Mouse (Mus musculus): Measurements from ENCODE around the gene Creb5. TPM values are rescaled to one million over a fixed set of nuclear protein-coding genes. Genes with fewer than 3 reads are reported as not detected.

Creb5 gene
- polyA plus RNA-seq, 2 experiments: 20.0 to 46.1 TPM

DNA sequence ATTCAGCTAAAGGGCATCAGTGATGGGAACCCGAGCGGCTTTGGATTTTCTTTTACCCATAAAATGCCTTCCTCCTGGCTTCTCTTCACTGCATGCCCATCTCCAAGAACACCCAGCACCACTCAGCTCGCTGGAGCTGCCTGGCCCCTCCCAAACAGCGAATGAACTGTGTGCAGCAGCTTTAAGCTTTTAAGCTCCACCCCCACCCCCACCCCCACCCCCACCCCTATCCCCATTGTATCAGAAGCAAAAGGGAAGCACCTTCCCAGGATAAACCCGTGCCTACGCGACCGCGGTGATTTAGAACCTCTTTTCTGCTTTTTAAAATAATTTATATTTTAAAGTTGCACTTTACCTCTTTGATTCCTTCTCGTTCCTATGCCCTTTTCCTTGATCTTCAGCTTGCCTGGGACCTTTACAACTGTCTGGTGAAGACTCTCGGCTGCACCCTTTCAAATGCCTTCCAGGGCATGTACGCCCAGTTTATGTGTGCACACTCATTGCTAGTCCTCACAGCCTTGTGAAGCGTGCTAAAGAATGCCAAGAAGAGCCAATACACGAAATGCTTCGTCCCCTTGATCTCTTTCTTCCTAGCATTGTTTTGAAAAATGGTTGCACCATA, 411.2 kb downstream of the Creb5 start:
- H3K9ac ChIP-seq (ENCODE audit: low read depth, low read length, severe bottlenecking): no peak overlapping the region
- H3K27ac ChIP-seq (replicated peaks; ENCODE audit: low read depth, low read length): no peak overlapping the region
- H3K27me3 ChIP-seq (ENCODE audit: control insufficient read depth, insufficient read depth, low read length): no peaks in the 10 kb centered on the region
- WGBS: 20% methylated on average over 15 of the region's 15 CpGs
- H3K36me3 ChIP-seq (ENCODE audit: control insufficient read depth, insufficient read depth, low read length): peaks cover 17% of the 10 kb centered on the region
- TF ChIP-seq POLR2A (IDR thresholded peaks at IDR 0.05; ENCODE audit: borderline replicate concordance, extremely low read depth, insufficient read depth, insufficient read length): no peak
- DNase-seq (ENCODE audit: low spot score): no peak
- peaks cover 29% of the 10 kb centered on the region for H3K4me1 ChIP-seq (ENCODE audit: control insufficient read depth, insufficient read depth, low read length)
- H3K9me3 ChIP-seq (ENCODE audit: control insufficient read depth, low read length): no peaks in the 10 kb centered on the region
- H3K4me2 ChIP-seq (replicated peaks; ENCODE audit: low read depth, low read length, severe bottlenecking): no peak overlapping the region
- no peak for ATAC-seq (ENCODE audit: low FRiP score, low read depth)
- H3K4me3 ChIP-seq (replicated peaks; ENCODE audit: low read length): no peak overlapping the region

DNA sequence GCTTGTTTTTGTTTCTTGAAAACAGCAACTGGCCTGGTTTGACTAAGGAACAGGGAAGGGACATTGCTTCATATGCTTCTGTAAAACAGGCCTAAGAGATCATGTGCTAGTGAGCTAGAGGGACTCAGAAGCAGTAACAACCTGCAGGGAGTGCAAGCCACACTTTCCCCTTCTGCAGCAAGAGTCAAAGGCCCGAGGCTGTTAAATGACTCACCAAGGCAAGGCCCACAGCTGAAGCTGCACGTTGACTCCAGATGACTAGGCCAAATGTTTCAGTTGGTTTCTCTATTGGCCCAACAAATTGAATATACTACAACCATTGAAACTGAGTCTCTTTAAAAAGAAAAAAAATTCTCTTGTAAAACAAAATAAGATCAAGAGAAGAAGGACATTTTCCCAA, 417.4 kb downstream of the Creb5 start:
- H3K9me3 ChIP-seq (ENCODE audit: control insufficient read depth, low read length): no peaks in the 10 kb centered on the region
- H3K27ac ChIP-seq (replicated peaks; ENCODE audit: low read depth, low read length): no peak overlapping the region
- no peak overlapping the region for H3K9ac ChIP-seq (ENCODE audit: low read depth, low read length, severe bottlenecking)
- no peak overlapping the region for H3K4me3 ChIP-seq (replicated peaks; ENCODE audit: low read length)
- H3K36me3 ChIP-seq (ENCODE audit: control insufficient read depth, insufficient read depth, low read length): no peaks in the 10 kb centered on the region
- DNase-seq (ENCODE audit: low spot score) (no peak), ATAC-seq (ENCODE audit: low FRiP score, low read depth) (no peak)
- H3K4me2 ChIP-seq (replicated peaks; ENCODE audit: low read depth, low read length, severe bottlenecking): no peak overlapping the region
- WGBS: 3% methylated on average over 2 of the region's 2 CpGs
- H3K4me1 ChIP-seq (ENCODE audit: control insufficient read depth, insufficient read depth, low read length): no peaks in the 10 kb centered on the region
- no peak for TF ChIP-seq POLR2A (IDR thresholded peaks at IDR 0.05; ENCODE audit: borderline replicate concordance, extremely low read depth, insufficient read depth, insufficient read length)
- no peaks in the 10 kb centered on the region for H3K27me3 ChIP-seq (ENCODE audit: control insufficient read depth, insufficient read depth, low read length)

DNA sequence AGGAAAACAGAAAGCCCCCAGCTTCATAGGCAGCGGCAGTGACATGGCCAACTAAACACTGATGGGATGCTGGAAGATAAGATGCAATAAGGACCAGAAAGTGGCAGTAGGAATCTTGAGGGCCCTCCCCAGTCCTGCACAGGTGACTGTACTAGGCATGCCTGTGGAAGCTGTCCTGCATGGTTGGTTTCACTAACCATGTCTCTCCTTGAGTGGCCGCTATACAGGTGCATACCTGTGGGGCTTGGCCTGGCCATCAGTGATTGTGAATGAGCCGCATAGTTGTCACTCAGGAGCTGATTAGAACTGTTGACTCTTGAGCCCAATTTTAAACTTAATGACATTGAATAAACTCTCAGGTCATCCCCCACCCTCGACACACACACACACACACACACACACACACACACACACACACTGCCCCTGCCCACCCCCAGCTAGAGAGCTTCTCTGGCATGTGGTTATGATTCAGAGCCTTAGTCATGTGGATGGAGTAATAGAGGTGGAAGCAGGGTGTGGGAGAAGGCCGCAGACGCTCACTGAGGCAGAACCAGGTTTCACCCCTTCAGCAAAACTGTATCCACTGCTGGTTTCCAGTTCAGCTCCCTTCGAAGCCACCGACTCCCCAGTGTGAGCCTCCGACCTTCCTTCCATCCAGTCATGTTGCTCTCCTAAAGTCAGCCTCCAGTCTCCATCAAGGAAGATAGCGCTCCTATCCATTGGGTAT, 419.7 kb downstream of the Creb5 start:
- DNase-seq (ENCODE audit: low spot score) (no peak), ATAC-seq (ENCODE audit: low FRiP score, low read depth) (no peak)
- no peaks in the 10 kb centered on the region for H3K9me3 ChIP-seq (ENCODE audit: control insufficient read depth, low read length)
- no peak overlapping the region for H3K4me3 ChIP-seq (replicated peaks; ENCODE audit: low read length)
- H3K4me1 ChIP-seq (ENCODE audit: control insufficient read depth, insufficient read depth, low read length): no peaks in the 10 kb centered on the region
- H3K4me2 ChIP-seq (replicated peaks; ENCODE audit: low read depth, low read length, severe bottlenecking): no peak overlapping the region
- H3K36me3 ChIP-seq (ENCODE audit: control insufficient read depth, insufficient read depth, low read length): no peaks in the 10 kb centered on the region
- TF ChIP-seq POLR2A (IDR thresholded peaks at IDR 0.05; ENCODE audit: borderline replicate concordance, extremely low read depth, insufficient read depth, insufficient read length): no peak
- WGBS: 83% methylated on average over 10 of the region's 10 CpGs
- no peaks in the 10 kb centered on the region for H3K27me3 ChIP-seq (ENCODE audit: control insufficient read depth, insufficient read depth, low read length)
- no peak overlapping the region for H3K9ac ChIP-seq (ENCODE audit: low read depth, low read length, severe bottlenecking)
- no peak overlapping the region for H3K27ac ChIP-seq (replicated peaks; ENCODE audit: low read depth, low read length)

DNA sequence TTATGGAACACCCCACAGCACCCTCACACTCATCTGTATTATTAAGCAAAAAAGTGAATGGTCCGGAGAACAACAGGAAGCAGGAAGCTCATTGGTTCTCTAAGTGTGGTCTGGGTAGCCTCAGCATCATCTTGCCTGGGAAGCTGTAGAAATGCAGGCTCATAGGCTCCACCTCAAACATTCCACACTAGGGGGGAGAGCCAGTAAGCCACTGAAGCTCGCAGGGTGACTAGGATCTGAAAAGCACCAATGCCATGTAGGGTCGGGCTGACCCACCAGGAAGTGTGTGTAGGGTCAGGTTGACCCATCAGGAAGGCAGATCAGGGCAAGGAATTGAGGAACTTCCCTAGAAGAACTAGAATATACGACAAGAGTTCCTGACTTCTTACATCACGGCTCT, 420.7 kb downstream of the Creb5 start:
- Histone ChIP-seq H3K9ac (ENCODE audit: low read depth, low read length, severe bottlenecking) (no peak overlapping the region), H3K4me3 (replicated peaks; ENCODE audit: low read length) (no peak overlapping the region), H3K27me3 (ENCODE audit: control insufficient read depth, insufficient read depth, low read length) (no peaks in the 10 kb centered on the region), H3K9me3 (ENCODE audit: control insufficient read depth, low read length) (no peaks in the 10 kb centered on the region), H3K36me3 (ENCODE audit: control insufficient read depth, insufficient read depth, low read length) (no peaks in the 10 kb centered on the region), H3K27ac (replicated peaks; ENCODE audit: low read depth, low read length) (no peak overlapping the region), H3K4me1 (ENCODE audit: control insufficient read depth, insufficient read depth, low read length) (0 out of 2 replicates have a peak, but pooled peaks cover 1% of the 10 kb centered on the region), H3K4me2 (replicated peaks; ENCODE audit: low read depth, low read length, severe bottlenecking) (no peak overlapping the region)
- ATAC-seq (ENCODE audit: low FRiP score, low read depth) (no peak), DNase-seq (ENCODE audit: low spot score) (no peak)
- WGBS: 69% methylated on average over 5 of the region's 5 CpGs
- no peak for TF ChIP-seq POLR2A (IDR thresholded peaks at IDR 0.05; ENCODE audit: borderline replicate concordance, extremely low read depth, insufficient read depth, insufficient read length)

DNA sequence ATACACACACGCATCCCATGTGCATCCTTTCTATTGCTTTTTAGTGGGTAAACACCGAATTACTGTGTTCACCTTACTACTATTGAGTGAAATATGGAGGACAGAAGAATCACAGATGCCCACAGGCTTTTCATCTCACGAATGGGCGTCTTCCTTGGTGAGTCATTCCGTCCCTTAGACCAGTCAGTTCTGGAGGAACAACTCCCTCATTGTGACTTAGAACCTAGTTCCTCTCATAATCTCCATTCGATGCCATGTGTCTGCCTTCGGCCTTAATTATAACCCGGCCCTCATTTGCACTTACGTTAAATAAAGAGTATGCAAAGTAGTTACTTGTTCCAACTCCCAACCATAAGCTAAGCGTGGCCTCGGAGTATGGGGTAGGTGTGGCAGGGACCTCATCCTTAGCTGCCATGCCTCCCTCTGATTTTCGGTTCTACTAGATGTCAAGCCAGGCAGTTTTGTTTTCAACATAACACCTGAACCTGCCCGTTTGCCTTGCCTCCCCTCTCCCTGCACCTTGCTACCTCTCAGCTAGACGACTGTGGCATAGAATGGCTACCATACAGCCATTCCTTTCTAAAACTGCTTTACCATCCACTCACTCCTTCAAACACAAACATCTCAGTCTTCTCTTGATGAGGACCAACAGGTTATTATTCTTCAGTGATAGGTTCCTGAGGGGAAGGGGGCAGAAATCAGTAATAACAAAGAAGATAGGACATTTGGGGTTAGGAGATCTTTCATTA, 422.8 kb downstream of the Creb5 start:
- H3K27ac ChIP-seq (replicated peaks; ENCODE audit: low read depth, low read length): no peak overlapping the region
- WGBS: 90% methylated on average over 14 of the region's 14 CpGs
- H3K36me3 ChIP-seq (ENCODE audit: control insufficient read depth, insufficient read depth, low read length): no peaks in the 10 kb centered on the region
- H3K4me1 ChIP-seq (ENCODE audit: control insufficient read depth, insufficient read depth, low read length): peaks cover 10% of the 10 kb centered on the region
- DNase-seq (ENCODE audit: low spot score): no peak
- H3K9ac ChIP-seq (ENCODE audit: low read depth, low read length, severe bottlenecking): no peak overlapping the region
- H3K27me3 ChIP-seq (ENCODE audit: control insufficient read depth, insufficient read depth, low read length): no peaks in the 10 kb centered on the region
- no peaks in the 10 kb centered on the region for H3K9me3 ChIP-seq (ENCODE audit: control insufficient read depth, low read length)
- no peak overlapping the region for H3K4me2 ChIP-seq (replicated peaks; ENCODE audit: low read depth, low read length, severe bottlenecking)
- TF ChIP-seq POLR2A (IDR thresholded peaks at IDR 0.05; ENCODE audit: borderline replicate concordance, extremely low read depth, insufficient read depth, insufficient read length): no peak
- no peak for ATAC-seq (ENCODE audit: low FRiP score, low read depth)
- H3K4me3 ChIP-seq (replicated peaks; ENCODE audit: low read length): no peak overlapping the region
